Mouse (Mus musculus) C2C12 (cell line): Measurements from ENCODE around the gene Uhrf2.

ENCODE experiments used
- CEBPB ChIP-seq: IDR thresholded peaks from one replicate; pipeline ENCODE4 v1.6.1; 2011; ENCODE audit warnings: low read depth, mild to moderate bottlenecking, control low read depth, moderate library complexity
- CTCF ChIP-seq: IDR thresholded peaks from one replicate; pipeline ENCODE4 v1.5.1; 2011; ENCODE audit not compliant: control insufficient read depth, insufficient read depth, insufficient read length

DNA sequence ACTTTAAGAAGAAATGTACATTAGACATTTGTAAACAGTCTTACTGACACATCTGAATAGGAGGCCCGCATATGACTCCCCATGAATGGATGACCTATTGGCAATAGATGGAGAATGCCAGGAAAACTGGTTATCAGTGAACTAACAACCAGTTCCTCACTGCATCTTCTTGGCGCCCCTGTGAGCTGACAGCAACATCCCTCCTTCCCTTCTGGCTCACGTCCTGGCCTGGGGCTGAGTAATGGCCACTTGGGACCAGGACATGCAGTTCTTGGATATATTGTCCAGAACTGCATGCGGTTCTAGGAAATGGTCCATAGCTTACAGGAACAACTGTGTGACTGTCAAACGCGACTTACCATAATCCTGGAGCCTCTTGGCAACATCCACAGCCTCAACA, 72.3 kb downstream of the Uhrf2 start:
- TF ChIP-seq CTCF (no peak), CEBPB (no peak)
